ENCODE assay signal across 8 mouse cellular contexts in genomic region chr5:92081326-92081725, GRCm38 (mm10). TPM values are rescaled to one million over a fixed set of nuclear protein-coding genes. Genes with fewer than 3 reads are reported as not detected.
DNase-seq lines count a peak whose midpoint lies in the region; ATAC-seq and TF ChIP-seq lines count a peak whose summit lies in the region.
"Had no signal": no experiment of that assay in that cellular context is flagged by ENCODE, and none has a peak within 500 bp of the region (broad histone marks: within the 10 kb centered on the region; RNA-seq: fewer than 3 reads in every experiment).

No protein-coding gene starts in this region.

- WGBS in neural tube, embryonic 11.5 days = 80% methylated on average over 3 of the region's 3 CpGs
- 67% methylated on average over 3 of the region's 3 CpGs for WGBS in forebrain, postnatal 0 days
- 62% methylated on average over 3 of the region's 3 CpGs for WGBS in liver, embryonic 13.5 days (ENCODE audit: insufficient replicate concordance)

- H3K9me3 ChIP-seq in neural tube, embryonic 11.5 days (ENCODE audit: control insufficient read depth, low read length) = no peaks in the 10 kb centered on the region
- no peaks in the 10 kb centered on the region for H3K9me3 ChIP-seq in forebrain, postnatal 0 days (ENCODE audit: low read length)
- no peaks in the 10 kb centered on the region for H3K9me3 ChIP-seq in liver, embryonic 13.5 days (replicated peaks)

- no peak overlapping the region; the same call in 1 of the 2 replicates for H3K4me3 ChIP-seq in neural tube, embryonic 11.5 days (ENCODE audit: low read depth, low read length)
- peak overlapping the region; percentile 95; the same call in 1 of the 2 replicates for H3K4me3 ChIP-seq in forebrain, postnatal 0 days (ENCODE audit: low read depth, low read length)
- peak overlapping the region; percentile 95 for H3K4me3 ChIP-seq in liver, embryonic 13.5 days (replicated peaks)

- no peak for TF ChIP-seq CTCF in forebrain, postnatal 0 days (IDR thresholded peaks at IDR 0.05; ENCODE audit: low read depth)

- H3K27me3 ChIP-seq in neural tube, embryonic 11.5 days (ENCODE audit: control insufficient read depth, insufficient read depth, low read length) = no peaks in the 10 kb centered on the region
- H3K27me3 ChIP-seq in forebrain, postnatal 0 days (ENCODE audit: insufficient read depth, low read length) = no peaks in the 10 kb centered on the region
- no peaks in the 10 kb centered on the region for H3K27me3 ChIP-seq in liver, embryonic 13.5 days

- no peak overlapping the region for H3K27ac ChIP-seq in neural tube, embryonic 11.5 days (ENCODE audit: low read depth, low read length)
- H3K27ac ChIP-seq in forebrain, postnatal 0 days (ENCODE audit: low read depth, low read length) = no peak overlapping the region
- H3K27ac ChIP-seq in liver, embryonic 13.5 days = peak overlapping the region; percentile 53; the same call in 1 of the 2 replicates

- DNase-seq in neural tube, embryonic 11.5 days (ENCODE audit: low spot score) = no peak
- no peak for DNase-seq in neural tube, embryonic 10.5 days (ENCODE audit: extremely low spot score, low spot score)
- DNase-seq in forebrain, postnatal 0 days = no peak
- no peak for DNase-seq in liver, embryonic 13.5 days
- no peak for DNase-seq in thymus, postnatal 36 days
- DNase-seq in spleen, postnatal 14 days (ENCODE audit: low spot score in 2 of 2) = no peak
- DNase-seq in spleen, postnatal 4 days (ENCODE audit: low spot score in 2 of 2) = no peak
- DNase-seq: layer of hippocampus, postnatal 36 days had no signal

- no peak for ATAC-seq in neural tube, embryonic 11.5 days (ENCODE audit: insufficient read depth, low FRiP score, low TSS enrichment)
- no peak for ATAC-seq in forebrain, postnatal 0 days
- no peak for ATAC-seq in liver, embryonic 13.5 days (ENCODE audit: low read depth)

- peaks cover 14% of the 10 kb centered on the region for H3K4me1 ChIP-seq in neural tube, embryonic 11.5 days (ENCODE audit: control insufficient read depth, insufficient read depth, low read length)
- H3K4me1 ChIP-seq in forebrain, postnatal 0 days (ENCODE audit: insufficient read depth) = peaks cover 10% of the 10 kb centered on the region; the same call in 1 of the 2 replicates
- H3K4me1 ChIP-seq in liver, embryonic 13.5 days (replicated peaks) = peaks cover 71% of the 10 kb centered on the region

- H3K4me2 ChIP-seq in neural tube, embryonic 11.5 days (ENCODE audit: low read depth) = peak overlapping the region; percentile 77; the same call in 1 of the 2 replicates
- peak overlapping the region; percentile 53 for H3K4me2 ChIP-seq in forebrain, postnatal 0 days (ENCODE audit: low read depth)
- peak overlapping the region; percentile 99 for H3K4me2 ChIP-seq in liver, embryonic 13.5 days

- H3K36me3 ChIP-seq in neural tube, embryonic 11.5 days (ENCODE audit: control insufficient read depth, insufficient read depth, low read length) = no peaks in the 10 kb centered on the region
- H3K36me3 ChIP-seq in forebrain, postnatal 0 days (ENCODE audit: insufficient read depth) = no peaks in the 10 kb centered on the region
- no peaks in the 10 kb centered on the region for H3K36me3 ChIP-seq in liver, embryonic 13.5 days

- peak overlapping the region; percentile 12; the same call in 1 of the 2 replicates for H3K9ac ChIP-seq in neural tube, embryonic 11.5 days (ENCODE audit: low read length)
- no peak overlapping the region for H3K9ac ChIP-seq in forebrain, postnatal 0 days
- H3K9ac ChIP-seq in liver, embryonic 13.5 days = peak overlapping the region; percentile 95

RNA-seq across cellular contexts. Expression of gene G3bp2, which starts 2.2 kb away (rescaled TPM):
- 301 and 308 TPM in 2 replicates for polyA plus RNA-seq in neural tube, embryonic 11.5 days (2014; fragmentation: Nextera tagmentation; extraction: Ambion mirVana)
- total RNA-seq in forebrain, postnatal 0 days (2014; rRNA removed) = 221 and 223 TPM in 2 replicates
- polyA plus RNA-seq in forebrain, postnatal 0 days (2015; fragmentation: Nextera tagmentation; extraction: Ambion mirVana) = 268 and 315 TPM in 2 replicates
- 79.7 and 93.4 TPM in 2 replicates for polyA plus RNA-seq in liver, embryonic 13.5 days (2015; fragmentation: Nextera tagmentation; extraction: Ambion mirVana)

RNA-seq across cellular contexts. Expression of gene Cdkl2, which starts 37.6 kb away (rescaled TPM):
- 0.93 TPM in 2 replicates for polyA plus RNA-seq in neural tube, embryonic 11.5 days (2014; fragmentation: Nextera tagmentation; extraction: Ambion mirVana)
- total RNA-seq in forebrain, postnatal 0 days (2014; rRNA removed) = 17.6 and 20.8 TPM in 2 replicates
- 17.6 and 24.1 TPM in 2 replicates for polyA plus RNA-seq in forebrain, postnatal 0 days (2015; fragmentation: Nextera tagmentation; extraction: Ambion mirVana)
- 0.17 and 0.21 TPM in 2 replicates for polyA plus RNA-seq in liver, embryonic 13.5 days (2015; fragmentation: Nextera tagmentation; extraction: Ambion mirVana)

RNA-seq across cellular contexts. Expression of gene Uso1, which starts 56.4 kb away (rescaled TPM):
- 26.9 and 28.1 TPM in 2 replicates for polyA plus RNA-seq in neural tube, embryonic 11.5 days (2014; fragmentation: Nextera tagmentation; extraction: Ambion mirVana)
- 18.9 and 19.1 TPM in 2 replicates for total RNA-seq in forebrain, postnatal 0 days (2014; rRNA removed)
- 19.6 and 24.8 TPM in 2 replicates for polyA plus RNA-seq in forebrain, postnatal 0 days (2015; fragmentation: Nextera tagmentation; extraction: Ambion mirVana)
- polyA plus RNA-seq in liver, embryonic 13.5 days (2015; fragmentation: Nextera tagmentation; extraction: Ambion mirVana) = 23.9 and 28.3 TPM in 2 replicates
